Mouse (Mus musculus) MEL (cell line): ENCODE data around the gene Smagp.

ENCODE experiments used
- BHLHE40 ChIP-seq: IDR thresholded peaks from 2 replicates; pipeline ENCODE4 v1.6.1; 2012; ENCODE audit warnings: low read depth, mild to moderate bottlenecking, inconsistent platforms, low read length, improper control_type of control experiment, borderline replicate concordance
- CTCF ChIP-seq, 3 experiments: IDR thresholded peaks in 2 of 3; conservative IDR thresholded peaks in 1 of 3; 2 replicates each; pipeline ENCODE4 v1.5.1; 2011 to 2012; ENCODE audit warnings: low read length in 3 of 3, low read depth in 2 of 3, mild to moderate bottlenecking in 2 of 3, improper control_type of control experiment in 1 of 3, inconsistent platforms in 1 of 3, mixed read lengths in 1 of 3, moderate library complexity in 1 of 3; ENCODE audit not compliant: control insufficient read depth in 1 of 3, insufficient read depth in 1 of 3, poor library complexity in 1 of 3, severe bottlenecking in 1 of 3
- ETS1 ChIP-seq: IDR thresholded peaks from 2 replicates; pipeline ENCODE4 v1.6.1; 2012; ENCODE audit warnings: low read depth, mild to moderate bottlenecking, inconsistent platforms, low read length, improper control_type of control experiment, moderate library complexity
- MAX ChIP-seq: IDR thresholded peaks from 2 replicates; pipeline ENCODE4 v1.6.1; 2011; ENCODE audit warnings: low read length, improper control_type of control experiment
- POLR2A ChIP-seq, 2 experiments: IDR thresholded peaks; 2 replicates each; pipeline ENCODE4 v1.6.1; 2011 to 2012; ENCODE audit warnings: low read length in 2 of 2, mild to moderate bottlenecking in 2 of 2, control low read depth in 1 of 2, improper control_type of control experiment in 1 of 2, low read depth in 1 of 2, moderate library complexity in 1 of 2; ENCODE audit not compliant: control insufficient read depth in 1 of 2, insufficient read depth in 1 of 2, poor library complexity in 1 of 2
- POLR2AphosphoS2 ChIP-seq: IDR thresholded peaks from 2 replicates; pipeline ENCODE4 v1.6.1; 2011; ENCODE audit warnings: low read length, improper control_type of control experiment
- TAL1 ChIP-seq: IDR thresholded peaks from 2 replicates; pipeline ENCODE4 v1.6.1; 2012; ENCODE audit warnings: mild to moderate bottlenecking, inconsistent platforms, low read length, moderate library complexity, mixed read lengths
- USF1 ChIP-seq: IDR thresholded peaks from 2 replicates; pipeline ENCODE4 v1.6.1; 2014; ENCODE audit warnings: low read depth, mild to moderate bottlenecking, inconsistent platforms, low read length, improper control_type of control experiment, moderate library complexity
- ZNF384 ChIP-seq: IDR thresholded peaks from 2 replicates; pipeline ENCODE4 v1.6.1; 2012; ENCODE audit warnings: low read depth, mild to moderate bottlenecking, inconsistent platforms, low read length, improper control_type of control experiment

GRCm38 (mm10) chr15:100646161-100646560 is 9.4 kb upstream of the Smagp start:
- TF ChIP-seq CTCF (IDR thresholded peaks at IDR 0.05 in 2 of 3, conservative IDR thresholded peaks at IDR 0.05 in 1 of 3; ENCODE audit: control insufficient read depth in 1 of 3, insufficient read depth in 1 of 3, low read depth in 2 of 3, low read length in 3 of 3, poor library complexity in 1 of 3, severe bottlenecking in 1 of 3) (no peak), POLR2AphosphoS2 (no peak), TAL1 (no peak), ZNF384 (no peak), POLR2A (IDR thresholded peaks at IDR 0.05; ENCODE audit: control insufficient read depth in 1 of 2, insufficient read depth in 1 of 2, low read depth in 1 of 2, low read length in 2 of 2, poor library complexity in 1 of 2) (no peak), USF1 (no peak), BHLHE40 (no peak), ETS1 (no peak), MAX (no peak)
